Mouse (Mus musculus) E14TG2a.4 (cell line): ENCODE data around the gene Ankrd35.
"Not testable (repeated sequence)": the region's sequence is repeated elsewhere in the genome, so short reads cannot be mapped to it uniquely, and the experiment has no call there.

Experiments used
- H3K27me3 ChIP-seq: 2 replicates; pipeline ENCODE4 v1.6.1; 2014; ENCODE audit warnings: low read length, control low read depth; ENCODE audit not compliant: insufficient read depth
- H3K36me3 ChIP-seq: 2 replicates; pipeline ENCODE4 v1.6.1; 2014; ENCODE audit warnings: low read length, control low read depth; ENCODE audit not compliant: insufficient read depth
- H3K4me1 ChIP-seq: replicated peaks from 2 replicates; pipeline ENCODE4 v1.6.1; 2014; ENCODE audit warnings: low read depth, low read length, control low read depth
- H3K4me3 ChIP-seq: replicated peaks from 2 replicates; pipeline ENCODE4 v1.5.1; 2014; ENCODE audit warnings: mild to moderate bottlenecking, low read length
- H3K9me3 ChIP-seq: 2 replicates; pipeline ENCODE4 v1.6.1; 2014; ENCODE audit warnings: low read length, control low read depth
- CTCF ChIP-seq: conservative IDR thresholded peaks from 2 replicates; pipeline ENCODE4 v1.5.1; 2014; ENCODE audit warnings: low read length
- NANOG ChIP-seq: IDR thresholded peaks from 2 replicates; pipeline ENCODE4 v1.6.1; 2014; ENCODE audit warnings: borderline replicate concordance, low read length, mixed read lengths
- POU5F1 ChIP-seq: IDR thresholded peaks from 2 replicates; pipeline ENCODE4 v1.6.1; 2014; ENCODE audit warnings: low read length, borderline replicate concordance

Gene Ankrd35

DNA sequence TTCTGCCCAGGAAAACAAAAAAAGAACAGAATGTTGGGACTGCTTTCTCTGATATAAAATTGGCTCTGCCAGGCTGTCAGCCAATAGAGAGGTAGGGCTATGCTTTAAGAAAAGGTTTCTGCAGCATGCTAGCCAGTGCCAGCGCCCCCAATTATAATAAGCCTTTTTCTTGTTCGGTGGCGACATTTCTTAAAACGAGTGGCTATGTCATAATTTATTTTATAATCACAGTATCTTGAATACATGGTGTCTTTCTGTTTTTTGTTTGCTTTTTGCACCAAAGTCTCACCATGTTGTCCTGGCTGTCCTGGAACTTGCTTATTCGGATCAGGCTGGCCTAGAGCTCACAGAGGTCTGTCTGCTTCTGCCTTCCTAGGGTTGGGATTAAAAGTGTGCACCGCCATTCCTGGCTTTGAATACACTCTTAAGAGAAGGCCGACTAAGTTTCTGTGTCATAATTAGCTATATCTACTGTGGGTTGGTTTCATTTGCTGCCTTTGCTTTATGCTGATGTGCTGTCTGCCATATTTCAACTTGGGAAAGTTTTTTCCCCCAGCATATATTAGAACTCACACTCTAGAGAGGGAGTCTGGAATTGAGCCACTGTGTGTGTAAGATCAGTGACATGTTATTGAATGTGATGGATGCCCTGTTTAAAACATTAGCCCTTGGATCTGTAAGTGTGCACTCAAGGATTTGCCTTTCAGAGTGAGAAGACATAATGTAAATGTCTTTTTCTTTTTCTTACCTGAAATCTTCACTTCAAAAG lies 58.9 kb downstream of the Ankrd35 start:
- Histone ChIP-seq H3K4me1 (peaks cover 57% of the 10 kb centered on the region), H3K4me3 (peak overlapping the region; percentile 92), H3K9me3 (no peaks in the 10 kb centered on the region), H3K36me3 (peaks cover 17% of the 10 kb centered on the region), H3K27me3 (no peaks in the 10 kb centered on the region)
- TF ChIP-seq POU5F1 (no peak), NANOG (no peak), CTCF (no peak)

DNA sequence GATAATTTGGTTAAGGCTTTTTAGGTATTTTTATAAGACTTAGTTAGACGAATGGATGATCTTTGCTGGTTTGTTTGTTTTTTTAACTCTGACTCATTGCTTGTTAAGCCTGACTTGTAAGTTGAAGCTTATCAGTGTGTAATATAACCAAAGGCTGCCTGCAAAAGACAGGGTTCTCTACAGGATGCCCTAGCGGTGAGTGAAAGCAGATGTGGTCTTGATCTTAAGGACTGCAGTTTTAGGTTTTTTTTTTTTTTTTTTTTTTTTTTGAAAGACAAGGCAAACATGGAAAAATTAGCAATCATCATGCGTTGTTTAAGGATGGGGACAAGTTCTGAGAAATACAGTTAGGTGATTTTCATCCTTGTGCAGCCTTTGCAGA lies 59.5 kb downstream of the Ankrd35 start:
- Histone ChIP-seq H3K36me3 (peaks cover 13% of the 10 kb centered on the region), H3K4me3 (no peak overlapping the region), H3K4me1 (peaks cover 63% of the 10 kb centered on the region), H3K27me3 (no peaks in the 10 kb centered on the region), H3K9me3 (no peaks in the 10 kb centered on the region)
- TF ChIP-seq POU5F1, result no peak

DNA sequence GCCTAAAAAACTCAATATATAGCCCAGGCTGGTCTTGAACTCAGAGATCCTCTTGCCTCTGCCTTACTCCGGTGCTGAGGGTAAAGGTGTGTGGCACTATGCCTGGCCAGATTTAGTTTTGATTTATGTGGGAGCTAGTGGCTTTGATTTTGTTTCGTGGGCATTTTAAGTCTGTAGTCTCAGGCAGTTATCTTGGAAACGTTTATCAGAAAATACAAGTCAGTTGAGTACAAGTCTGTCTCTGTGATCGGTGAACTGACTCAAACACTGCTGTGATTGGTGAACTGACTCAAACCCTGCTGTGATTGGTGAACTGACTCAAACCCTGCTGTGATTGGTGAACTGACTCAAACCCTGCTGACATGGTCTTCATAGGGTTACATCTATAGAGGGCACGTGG lies 60.9 kb downstream of the Ankrd35 start:
- peaks cover 58% of the 10 kb centered on the region for H3K4me1 ChIP-seq
- H3K9me3 ChIP-seq, result no peaks in the 10 kb centered on the region
- H3K27me3 ChIP-seq, result no peaks in the 10 kb centered on the region
- no peak for TF ChIP-seq CTCF
- no peak for TF ChIP-seq POU5F1
- TF ChIP-seq NANOG, result no peak
- H3K36me3 ChIP-seq, result no peaks in the 10 kb centered on the region; the same call in 1 of the 2 replicates
- H3K4me3 ChIP-seq, result no peak overlapping the region

DNA sequence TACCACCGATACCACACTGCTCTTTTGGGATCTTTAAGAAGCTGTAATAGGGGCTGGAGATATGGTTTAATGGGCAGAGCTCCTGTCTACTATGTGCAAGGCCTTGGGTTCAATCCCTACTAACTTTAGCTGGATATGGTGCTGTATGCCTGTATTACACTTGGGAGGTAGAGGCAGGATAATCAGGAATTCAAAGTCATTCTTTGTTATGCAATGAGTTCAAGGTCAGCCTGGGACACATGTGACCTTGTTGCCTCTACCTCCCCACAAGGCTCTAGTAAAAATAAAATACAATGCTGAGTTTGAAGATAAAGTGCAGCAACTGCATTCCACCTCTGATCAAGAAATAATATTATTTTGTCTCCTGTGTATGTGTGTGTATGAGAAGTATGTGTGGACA lies 64.1 kb downstream of the Ankrd35 start:
- H3K27me3 ChIP-seq, result no peaks in the 10 kb centered on the region
- no peak overlapping the region for H3K4me3 ChIP-seq
- H3K4me1 ChIP-seq, result peaks cover 44% of the 10 kb centered on the region
- H3K36me3 ChIP-seq, result no peaks in the 10 kb centered on the region
- H3K9me3 ChIP-seq, result no peaks in the 10 kb centered on the region
- 0 out of 2 replicates have a peak, but pooled peaks have one; percentile 38 for TF ChIP-seq NANOG
- TF ChIP-seq CTCF, result no peak
- TF ChIP-seq POU5F1, result peak; percentile 99

DNA sequence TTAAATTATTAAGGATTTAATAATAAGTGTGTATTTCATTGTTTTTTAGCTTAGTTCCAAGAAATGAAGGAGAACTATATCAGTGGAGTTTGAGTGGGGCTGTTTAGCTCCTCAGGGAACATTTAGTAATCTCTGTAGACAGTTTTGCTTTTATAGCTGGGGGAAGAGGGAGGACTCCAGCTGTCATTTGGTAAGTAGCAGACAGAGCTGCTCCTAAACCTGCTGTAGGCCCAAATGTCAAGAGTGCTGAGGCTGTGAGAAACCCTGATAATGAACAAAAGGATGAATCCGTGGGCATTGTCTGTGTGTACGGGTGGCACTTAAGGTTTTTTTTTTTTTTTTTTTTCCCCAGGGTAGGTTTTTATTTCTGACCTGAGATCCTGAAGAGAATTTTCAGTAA lies 65.3 kb downstream of the Ankrd35 start:
- Histone ChIP-seq H3K36me3 (no peaks in the 10 kb centered on the region), H3K4me1 (peaks cover 39% of the 10 kb centered on the region), H3K9me3 (no peaks in the 10 kb centered on the region), H3K4me3 (no peak overlapping the region), H3K27me3 (no peaks in the 10 kb centered on the region)
- TF ChIP-seq POU5F1, result no peak
- no peak for TF ChIP-seq CTCF

DNA sequence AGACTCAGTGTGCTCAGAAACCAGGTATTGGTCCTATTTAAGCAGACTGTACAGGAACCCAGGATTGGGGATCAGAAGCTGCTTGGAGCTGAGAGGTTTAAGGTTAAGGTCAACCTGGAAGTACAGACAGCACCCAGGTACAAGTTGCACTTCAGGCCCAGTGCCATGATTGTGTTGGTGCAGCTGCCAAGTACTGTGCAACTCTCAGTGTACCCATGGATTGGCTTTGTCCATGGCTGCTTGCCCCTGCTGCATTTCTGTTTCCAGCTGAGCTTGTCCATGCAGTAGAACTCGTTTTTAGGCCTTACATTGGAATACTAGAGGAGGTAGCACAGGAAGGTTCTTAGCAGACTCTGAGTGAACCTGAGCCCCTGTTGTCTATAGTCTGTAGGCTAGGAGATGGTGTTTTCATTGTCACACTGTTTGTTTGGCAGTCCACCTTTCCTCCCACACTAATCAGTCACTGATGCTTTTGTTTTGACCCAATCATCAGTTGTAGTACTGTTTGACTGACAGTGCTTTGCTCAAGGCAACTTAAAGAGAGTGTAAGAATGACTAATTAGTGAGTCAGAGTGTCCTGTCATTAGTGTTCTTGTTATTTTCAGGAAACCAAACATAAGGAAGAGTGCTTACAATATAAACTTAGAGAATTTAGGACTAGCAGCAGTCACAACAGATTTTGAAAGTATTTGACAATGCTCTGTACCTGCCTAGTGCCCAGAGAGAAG lies 67.2 kb downstream of the Ankrd35 start:
- Histone ChIP-seq H3K4me1 (peaks cover 31% of the 10 kb centered on the region), H3K36me3 (peaks cover 5% of the 10 kb centered on the region; the same call in 1 of the 2 replicates), H3K4me3 (no peak overlapping the region), H3K9me3 (no peaks in the 10 kb centered on the region), H3K27me3 (no peaks in the 10 kb centered on the region)
- TF ChIP-seq CTCF, result no peak
- no peak for TF ChIP-seq POU5F1
- TF ChIP-seq NANOG, result no peak

DNA sequence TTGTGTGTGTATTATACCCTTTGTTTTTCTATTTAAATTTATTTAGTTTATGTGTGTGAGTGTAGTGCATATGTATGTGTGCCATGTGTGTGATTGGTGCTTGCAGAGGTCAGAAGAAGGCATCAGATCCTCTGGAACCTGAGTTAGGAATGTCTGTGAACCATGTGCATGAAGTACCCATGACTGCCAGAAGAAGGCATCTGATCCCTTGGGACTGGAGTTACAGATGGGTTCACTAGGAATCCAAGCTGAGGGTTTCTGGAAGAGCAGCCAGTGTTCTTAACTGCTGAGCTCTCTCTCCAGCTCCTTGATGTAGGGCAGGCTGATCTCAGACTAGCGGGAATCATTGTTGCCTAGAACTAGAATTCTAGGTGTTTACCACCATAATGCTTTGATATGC lies 68.1 kb downstream of the Ankrd35 start:
- H3K9me3 ChIP-seq, result no peaks in the 10 kb centered on the region
- TF ChIP-seq CTCF, result no peak
- no peak for TF ChIP-seq POU5F1
- TF ChIP-seq NANOG, result no peak
- peaks cover 6% of the 10 kb centered on the region; the same call in 1 of the 2 replicates for H3K36me3 ChIP-seq
- peaks cover 29% of the 10 kb centered on the region for H3K4me1 ChIP-seq
- no peaks in the 10 kb centered on the region for H3K27me3 ChIP-seq
- H3K4me3 ChIP-seq, result no peak overlapping the region

DNA sequence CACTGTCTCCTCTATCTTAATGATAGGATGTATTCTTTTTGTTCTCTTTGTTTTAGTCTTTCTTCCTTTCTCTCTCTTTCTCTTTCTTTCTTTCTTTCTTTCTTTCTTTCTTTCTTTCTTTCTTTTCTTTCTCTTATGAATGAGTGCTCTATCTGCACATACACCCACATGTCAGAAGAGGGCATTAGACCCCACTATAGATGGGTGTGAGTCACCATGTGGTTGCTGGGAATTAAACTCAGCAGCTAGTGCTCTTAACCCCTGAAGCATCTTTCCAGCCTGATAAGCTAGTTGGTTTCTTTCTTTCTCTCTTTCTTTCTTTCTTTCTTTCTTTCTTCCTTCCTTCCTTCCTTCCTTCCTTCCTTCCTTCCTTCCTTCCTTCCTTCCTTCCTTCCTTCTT lies 70.3 kb downstream of the Ankrd35 start:
- not testable (repeated sequence) for H3K9me3 ChIP-seq, H3K27me3 ChIP-seq, H3K4me1 ChIP-seq, H3K4me3 ChIP-seq
- peaks cover 10% of the 10 kb centered on the region; the same call in 1 of the 2 replicates for H3K36me3 ChIP-seq
